16 mouse cellular contexts compared by ENCODE assay signal in the genomic region with DNA sequence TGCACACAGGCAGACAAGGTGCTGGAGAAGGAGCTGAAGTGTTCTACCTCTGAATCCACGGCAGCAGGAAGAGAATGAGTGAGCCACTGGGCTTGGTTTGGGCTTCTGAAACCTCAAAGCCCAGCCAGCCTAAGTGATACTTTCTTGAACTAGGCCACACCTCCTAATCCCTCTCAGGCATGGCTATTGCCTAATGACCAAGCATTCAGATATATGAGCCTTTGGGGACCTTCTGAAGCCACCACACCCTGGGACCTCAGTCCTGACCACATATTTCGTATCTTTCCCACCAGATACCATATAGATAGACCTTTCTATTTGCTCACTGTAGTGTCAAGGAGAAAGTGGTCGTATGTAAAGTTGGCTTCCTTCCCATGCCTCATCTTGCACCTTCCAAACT.
"Had no signal": no experiment of that assay in that cellular context is flagged by ENCODE, and none has a peak within 500 bp of the region (broad histone marks: within the 10 kb centered on the region; RNA-seq: fewer than 3 reads in every experiment).

No protein-coding gene starts in this region.

- H3K4me2 ChIP-seq: limb, embryonic 13.5 days; liver, embryonic 12.5 days; liver, embryonic 15.5 days; lung, embryonic 15.5 days; midbrain, embryonic 13.5 days had no signal

- H3K4me3 ChIP-seq: limb, embryonic 10.5 days; limb, embryonic 13.5 days; liver, embryonic 12.5 days; liver, embryonic 15.5 days; lung, embryonic 15.5 days; midbrain, embryonic 10.5 days; midbrain, embryonic 13.5 days had no signal

- H3K27me3 ChIP-seq: limb, embryonic 13.5 days; liver, embryonic 12.5 days; liver, embryonic 15.5 days; lung, embryonic 15.5 days; midbrain, embryonic 13.5 days had no signal

- ATAC-seq: liver, embryonic 12.5 days; midbrain, embryonic 13.5 days had no signal

- H3K9me3 ChIP-seq: limb, embryonic 10.5 days; limb, embryonic 13.5 days; liver, embryonic 12.5 days; liver, embryonic 15.5 days; lung, embryonic 15.5 days; midbrain, embryonic 10.5 days; midbrain, embryonic 13.5 days had no signal

- H3K36me3 ChIP-seq: limb, embryonic 10.5 days; liver, embryonic 12.5 days; liver, embryonic 15.5 days; midbrain, embryonic 13.5 days had no signal

- DNase-seq: kidney, adult 18-20 months; kidney, adult 9 months; kidney, postnatal 14 days; kidney, postnatal 4 days; liver; lung, adult 18-20 months; lung, postnatal 10 days; lung, postnatal 36 days; thymus, postnatal 36 days had no signal

- H3K27ac ChIP-seq: limb, embryonic 10.5 days; limb, embryonic 13.5 days; liver, embryonic 12.5 days; liver, embryonic 15.5 days; lung, embryonic 15.5 days; midbrain, embryonic 10.5 days; midbrain, embryonic 13.5 days had no signal

- H3K4me1 ChIP-seq: limb, embryonic 10.5 days had no signal

- H3K9ac ChIP-seq: limb, embryonic 13.5 days; liver, embryonic 12.5 days; liver, embryonic 15.5 days; lung, embryonic 15.5 days; midbrain, embryonic 13.5 days had no signal
